Mouse (Mus musculus) embryonic facial prominence, embryonic 12.5 days (tissue): ENCODE measurements around the gene Rhof. TPM values are rescaled to one million over a fixed set of nuclear protein-coding genes. Genes with fewer than 3 reads are reported as not detected.

Experiments used
- ATAC-seq: fragments of 200-750 bp; cut with Nextera tagmentation; 2 replicates; pipeline ENCODE4 v1.8.0; 2017; ENCODE audit not compliant: insufficient number of reproducible peaks, insufficient read depth, low FRiP score, low TSS enrichment
- H3K27ac ChIP-seq: fragments of 300-500 bp; sonication (generic); 2 replicates; pipeline ENCODE4 v1.5.1; 2016; ENCODE audit warnings: mild to moderate bottlenecking
- H3K27me3 ChIP-seq: fragments of 300-500 bp; sonication (generic); 2 replicates; pipeline ENCODE4 v1.6.1; 2016; ENCODE audit warnings: mild to moderate bottlenecking, moderate library complexity
- H3K36me3 ChIP-seq: fragments of 300-500 bp; sonication (generic); 2 replicates; pipeline ENCODE4 v1.6.1; 2016; ENCODE audit warnings: mild to moderate bottlenecking
- H3K4me1 ChIP-seq: fragments of 300-500 bp; sonication (generic); 2 replicates; pipeline ENCODE4 v1.6.1; 2016
- H3K4me2 ChIP-seq: fragments of 300-500 bp; sonication (generic); replicated peaks from 2 replicates; pipeline ENCODE4 v1.6.1; 2016; ENCODE audit warnings: mild to moderate bottlenecking, moderate library complexity
- H3K4me3 ChIP-seq: fragments of 300-500 bp; sonication (generic); 2 replicates; pipeline ENCODE4 v1.5.1; 2016; ENCODE audit warnings: mild to moderate bottlenecking
- H3K9ac ChIP-seq: fragments of 300-500 bp; sonication (generic); 2 replicates; pipeline ENCODE4 v1.6.1; 2016; ENCODE audit warnings: mild to moderate bottlenecking, moderate library complexity
- H3K9me3 ChIP-seq: fragments of 300-500 bp; sonication (generic); 2 replicates; pipeline ENCODE4 v1.6.1; 2016; ENCODE audit warnings: mild to moderate bottlenecking, moderate library complexity
- WGBS: fragments of 180-500 bp; shearing (Covaris S2); methylation state at CpG from one replicate; pipeline ENCODE4 v1.1.7; 2016; 5-methylcytosine and 5-hydroxymethylcytosine counted together
- polyA plus RNA-seq: library from polyadenylated mRNA; unstranded; fragments of >200 nt; fragmentation: Nextera tagmentation; extraction: Ambion mirVana; gene quantifications from 2 replicates; pipeline ENCODE4 v1.2.1, GENCODE M21; 2016

The Rhof gene
- polyA plus RNA-seq, 1 experiment from 2014 or later, result 2.9 TPM

DNA sequence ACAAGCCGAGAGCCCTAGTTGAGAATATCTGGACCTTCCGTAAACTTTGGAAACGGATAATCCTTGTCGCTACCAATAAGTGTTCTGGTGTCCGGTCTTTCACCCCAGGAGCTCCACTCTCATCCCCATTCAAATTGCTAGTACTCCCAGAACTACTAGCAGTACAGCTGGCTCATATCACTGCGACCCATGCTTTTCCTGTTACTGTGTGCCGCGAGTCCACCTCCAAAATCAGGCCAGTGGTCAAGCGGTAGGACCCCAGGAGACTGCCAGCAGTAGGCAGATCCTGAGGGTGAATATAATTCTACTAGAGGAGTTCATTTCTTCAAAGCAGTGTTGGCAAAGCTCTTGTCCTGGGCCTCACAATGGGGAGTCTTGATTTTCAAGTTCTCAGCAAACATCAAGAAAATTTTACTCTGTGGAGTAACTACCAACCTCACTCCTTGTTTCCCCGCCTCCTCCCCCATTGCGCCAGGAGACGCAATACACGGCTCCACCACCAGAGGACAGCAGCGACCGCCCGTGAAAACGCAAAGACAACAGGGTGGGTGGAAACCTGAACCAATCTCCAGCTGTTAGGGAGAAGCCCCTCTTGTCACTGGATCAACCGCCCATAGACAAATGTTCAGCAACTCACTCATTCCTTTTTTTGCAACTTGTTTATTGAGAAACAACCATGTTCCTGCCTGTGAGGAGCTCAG, 741 bp upstream of the Rhof start:
- Histone ChIP-seq H3K27me3 (no peaks in the 10 kb centered on the region), H3K27ac (peak overlapping the region; percentile 100), H3K4me3 (peak overlapping the region; percentile 33), H3K9me3 (no peaks in the 10 kb centered on the region), H3K4me2 (peak overlapping the region; percentile 30), H3K36me3 (peaks cover 15% of the 10 kb centered on the region), H3K9ac (no peak overlapping the region; the same call in 1 of the 2 replicates), H3K4me1 (peaks cover 71% of the 10 kb centered on the region)
- 17% methylated on average over 18 of the region's 18 CpGs for WGBS
- ATAC-seq, result no peak

DNA sequence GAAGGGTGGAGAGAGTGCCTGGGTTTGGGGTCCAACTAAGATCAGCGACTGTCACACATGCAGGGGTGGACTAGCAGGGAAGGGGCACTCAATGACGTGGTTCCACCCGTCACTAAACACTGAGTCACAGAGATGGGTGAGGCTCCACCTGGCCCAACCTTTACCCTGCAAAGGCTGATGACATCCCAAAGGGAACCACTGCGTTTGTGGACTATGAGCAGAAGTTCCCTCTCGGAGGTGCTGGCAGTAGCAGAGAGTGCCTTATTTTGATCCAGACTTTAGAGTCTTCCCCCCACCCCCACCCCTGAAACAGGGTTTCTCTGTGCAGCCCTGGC, 1.7 kb downstream of the Rhof start:
- Histone ChIP-seq H3K9ac (no peak overlapping the region), H3K9me3 (no peaks in the 10 kb centered on the region), H3K27me3 (no peaks in the 10 kb centered on the region), H3K4me1 (peaks cover 47% of the 10 kb centered on the region), H3K36me3 (peaks cover 15% of the 10 kb centered on the region), H3K27ac (no peak overlapping the region), H3K4me3 (no peak overlapping the region), H3K4me2 (no peak overlapping the region)
- ATAC-seq, result no peak
- 86% methylated on average over 5 of the region's 5 CpGs for WGBS

DNA sequence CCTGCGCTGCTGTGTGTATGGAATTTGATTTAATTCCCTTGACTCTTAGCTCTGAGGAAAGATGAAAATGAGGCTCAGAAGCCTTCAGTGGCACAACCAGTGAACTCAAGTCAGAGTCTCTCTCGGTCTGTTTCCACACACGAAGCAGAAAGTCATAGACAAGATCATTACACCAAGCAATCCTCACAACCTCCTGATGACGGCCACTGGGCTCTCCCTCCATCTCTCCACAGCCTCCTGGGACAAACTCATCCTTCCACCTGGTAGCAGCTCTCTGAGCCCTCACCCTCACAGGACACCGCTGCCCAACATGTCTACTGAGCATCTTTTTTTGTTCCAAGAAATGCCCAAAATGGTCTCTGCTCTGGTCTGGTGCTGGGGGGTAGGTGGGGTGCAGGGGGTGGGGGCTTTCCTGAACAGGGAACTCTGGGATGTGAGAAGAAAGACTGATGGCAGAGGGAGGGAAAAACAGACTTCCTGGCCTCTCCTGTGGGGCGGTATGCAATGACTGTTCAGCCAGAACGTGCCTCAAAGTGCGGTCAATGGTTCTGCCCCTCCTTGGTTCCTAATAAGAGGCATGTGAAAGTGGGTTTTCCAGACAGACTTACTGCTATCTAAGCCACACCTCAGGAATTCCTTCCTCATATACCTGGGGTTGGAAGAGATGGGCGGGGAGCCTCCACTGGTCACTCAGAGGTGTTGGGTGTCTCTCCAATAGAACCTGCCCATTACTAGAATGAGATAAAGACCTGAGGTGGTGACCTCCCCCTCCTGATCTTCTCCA, 2.3 kb downstream of the Rhof start:
- no peak overlapping the region for H3K4me2 ChIP-seq
- H3K27ac ChIP-seq, result no peak overlapping the region
- ATAC-seq, result no peak
- no peak overlapping the region for H3K4me3 ChIP-seq
- H3K36me3 ChIP-seq, result peaks cover 15% of the 10 kb centered on the region
- 85% methylated on average over 9 of the region's 9 CpGs for WGBS
- no peaks in the 10 kb centered on the region for H3K27me3 ChIP-seq
- peaks cover 41% of the 10 kb centered on the region for H3K4me1 ChIP-seq
- H3K9ac ChIP-seq, result no peak overlapping the region
- H3K9me3 ChIP-seq, result no peaks in the 10 kb centered on the region

DNA sequence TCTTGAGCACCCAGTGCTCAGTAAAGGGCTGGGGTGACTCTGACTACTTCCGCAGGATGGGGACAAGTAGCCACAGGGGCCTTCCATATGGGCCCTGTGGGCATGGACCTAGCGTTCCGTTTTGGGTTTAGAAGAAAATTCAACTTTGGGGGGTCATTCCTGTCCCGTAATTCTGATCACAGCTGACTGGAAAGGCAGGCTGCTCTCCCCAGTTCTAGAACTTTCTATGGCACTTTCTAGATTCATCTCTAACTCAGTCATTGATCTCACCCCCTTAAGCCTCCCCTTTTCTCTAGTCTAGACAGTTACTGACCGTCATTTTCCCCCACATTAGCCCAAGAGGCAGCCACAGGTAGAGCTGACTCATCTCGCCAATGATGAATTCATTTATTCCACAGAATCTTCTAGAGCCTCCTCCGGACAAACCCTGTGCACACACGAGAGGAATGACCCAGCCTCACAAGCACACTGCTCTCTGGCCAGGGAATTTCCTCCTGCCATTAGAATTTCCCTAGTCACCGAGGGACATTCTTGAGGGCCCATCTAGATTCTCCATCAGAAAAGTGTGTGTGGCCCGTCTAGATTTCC, 3.2 kb downstream of the Rhof start:
- Histone ChIP-seq H3K9ac (no peak overlapping the region; the same call in 1 of the 2 replicates), H3K27ac (no peak overlapping the region), H3K9me3 (no peaks in the 10 kb centered on the region), H3K36me3 (peaks cover 6% of the 10 kb centered on the region; the same call in 1 of the 2 replicates), H3K27me3 (no peaks in the 10 kb centered on the region), H3K4me2 (no peak overlapping the region), H3K4me1 (peaks cover 32% of the 10 kb centered on the region), H3K4me3 (no peak overlapping the region)
- WGBS, result 83% methylated on average over 10 of the region's 10 CpGs
- no peak for ATAC-seq

DNA sequence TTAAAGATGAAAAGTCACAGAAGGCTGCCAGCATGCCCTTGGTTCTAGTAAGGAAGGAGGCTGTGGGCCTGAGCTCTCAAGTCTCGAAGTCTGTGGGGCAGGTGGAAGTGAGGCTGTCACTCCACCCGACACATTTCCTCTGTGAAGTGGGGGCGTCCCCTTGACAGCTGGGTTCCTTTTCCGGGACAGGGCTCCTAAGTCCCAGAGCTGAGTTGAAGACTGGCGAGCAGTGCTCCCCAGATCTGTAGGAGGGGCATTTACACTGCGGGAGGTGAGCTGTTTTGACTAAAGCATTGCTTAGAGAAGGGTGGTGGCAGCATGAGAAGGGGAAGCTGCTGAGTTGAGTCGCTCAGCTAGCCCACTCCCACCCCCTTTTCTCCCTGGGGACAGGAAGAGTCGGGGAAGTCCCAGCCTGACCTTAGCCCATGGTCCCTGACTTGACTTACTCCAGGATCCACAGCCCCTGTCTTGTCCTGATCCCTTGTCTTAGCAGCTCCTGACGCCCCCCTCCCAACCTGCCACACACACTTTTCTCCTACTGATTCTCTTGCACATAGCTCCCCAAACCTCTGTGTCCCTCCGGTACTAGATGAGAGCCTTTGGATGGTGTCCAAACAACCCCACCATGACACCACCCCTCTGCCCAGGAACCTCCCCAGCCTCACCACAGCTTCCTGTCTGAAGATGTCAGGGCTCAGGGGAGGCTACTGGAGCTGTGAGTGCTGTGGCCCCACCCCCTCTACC, 3.9 kb downstream of the Rhof start:
- no peak overlapping the region; the same call in 1 of the 2 replicates for H3K9ac ChIP-seq
- H3K27me3 ChIP-seq, result no peaks in the 10 kb centered on the region
- H3K9me3 ChIP-seq, result no peaks in the 10 kb centered on the region
- no peak overlapping the region for H3K4me2 ChIP-seq
- no peak for ATAC-seq
- 53% methylated on average over 10 of the region's 10 CpGs for WGBS
- peaks cover 9% of the 10 kb centered on the region; the same call in 1 of the 2 replicates for H3K36me3 ChIP-seq
- H3K27ac ChIP-seq, result no peak overlapping the region
- H3K4me1 ChIP-seq, result peaks cover 25% of the 10 kb centered on the region
- H3K4me3 ChIP-seq, result no peak overlapping the region

DNA sequence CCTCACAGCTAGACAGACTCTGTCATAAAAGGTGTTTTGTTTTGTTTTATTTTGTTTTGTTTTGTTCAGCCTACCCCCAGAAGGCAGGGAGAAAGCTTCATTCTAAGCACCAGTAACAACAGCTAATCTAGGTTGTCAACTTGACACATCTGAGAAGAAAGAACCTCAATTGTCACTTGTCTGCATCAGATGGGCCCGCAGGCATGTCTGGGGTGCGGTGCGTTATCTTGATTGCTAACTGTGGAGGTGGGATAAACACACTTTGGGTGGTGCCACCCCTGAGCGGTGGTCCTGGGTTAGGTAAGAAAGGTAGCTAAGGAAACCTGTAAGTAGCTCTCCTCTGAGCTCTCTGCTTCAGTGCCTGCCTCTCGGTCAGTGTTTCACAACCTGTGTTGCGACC, 5.5 kb downstream of the Rhof start:
- no peaks in the 10 kb centered on the region for H3K27me3 ChIP-seq
- no peak for ATAC-seq
- H3K36me3 ChIP-seq, result peaks cover 17% of the 10 kb centered on the region; the same call in 1 of the 2 replicates
- no peaks in the 10 kb centered on the region for H3K9me3 ChIP-seq
- 76% methylated on average over 6 of the region's 6 CpGs for WGBS
- no peak overlapping the region for H3K27ac ChIP-seq
- no peak overlapping the region for H3K4me3 ChIP-seq
- H3K4me2 ChIP-seq, result no peak overlapping the region
- peaks cover 9% of the 10 kb centered on the region for H3K4me1 ChIP-seq
- no peak overlapping the region for H3K9ac ChIP-seq

DNA sequence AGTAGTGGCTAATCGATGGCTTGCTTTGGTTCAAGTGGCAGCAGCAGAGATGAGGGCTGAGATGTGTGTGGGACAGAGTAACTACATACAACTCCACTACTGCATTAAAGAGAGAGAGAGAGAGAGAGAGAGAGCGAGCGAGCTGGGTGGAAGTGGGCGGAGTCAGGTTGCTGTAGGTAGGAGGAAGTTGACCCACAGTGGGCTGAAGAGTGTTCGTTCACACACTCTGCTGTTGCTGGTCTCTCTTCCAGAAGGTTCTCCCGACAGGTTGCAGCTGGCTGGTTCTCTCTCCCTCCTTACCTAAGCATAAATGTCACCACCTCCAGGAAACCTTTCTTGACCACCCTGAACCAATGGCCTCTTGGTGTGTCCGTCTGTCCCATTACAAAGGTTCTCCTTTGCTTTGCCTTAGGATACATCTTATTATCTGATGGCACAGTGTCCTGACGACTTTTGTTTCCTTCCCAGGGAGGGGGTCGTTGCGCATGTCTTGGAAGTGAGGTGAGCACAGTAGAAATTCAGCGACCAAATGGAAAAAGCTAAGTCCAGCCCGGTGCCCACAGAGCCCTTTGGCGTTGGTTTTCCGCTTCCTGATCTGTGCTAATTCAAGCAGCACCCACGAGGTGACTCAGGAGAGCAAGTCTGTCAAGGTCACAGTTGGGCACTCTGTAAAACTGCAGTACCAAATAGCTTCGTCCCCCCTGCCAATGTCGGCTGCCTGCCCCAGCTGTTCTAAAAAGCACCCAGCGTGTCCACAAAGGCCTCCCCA, 6.7 kb downstream of the Rhof start:
- H3K4me3 ChIP-seq, result no peak overlapping the region
- WGBS, result 85% methylated on average over 18 of the region's 18 CpGs
- H3K27ac ChIP-seq, result no peak overlapping the region
- no peak overlapping the region for H3K4me2 ChIP-seq
- no peaks in the 10 kb centered on the region for H3K4me1 ChIP-seq
- H3K36me3 ChIP-seq, result peaks cover 17% of the 10 kb centered on the region; the same call in 1 of the 2 replicates
- H3K9me3 ChIP-seq, result no peaks in the 10 kb centered on the region
- H3K9ac ChIP-seq, result no peak overlapping the region
- no peak for ATAC-seq
- no peaks in the 10 kb centered on the region for H3K27me3 ChIP-seq

DNA sequence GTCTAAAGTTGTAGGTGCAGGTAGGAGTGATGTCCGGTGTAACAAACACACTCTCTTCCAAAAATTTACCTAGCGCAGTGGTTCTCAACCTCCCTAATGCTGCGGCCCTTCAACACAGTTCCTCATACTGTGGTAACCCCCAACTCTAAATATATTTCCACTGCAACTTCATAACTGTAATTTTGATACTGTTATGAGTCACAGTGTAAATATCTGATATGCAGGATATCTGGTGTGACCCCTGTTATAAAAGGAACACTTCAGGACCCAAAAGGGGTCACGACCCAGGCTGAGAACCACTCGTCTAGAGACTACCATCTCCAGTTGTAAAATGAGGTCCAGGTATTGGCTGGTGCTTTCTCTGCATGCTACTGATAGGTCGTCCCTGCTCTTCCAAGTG, 7.4 kb downstream of the Rhof start:
- H3K36me3 ChIP-seq, result peaks cover 12% of the 10 kb centered on the region; the same call in 1 of the 2 replicates
- no peak overlapping the region for H3K27ac ChIP-seq
- no peaks in the 10 kb centered on the region for H3K9me3 ChIP-seq
- H3K4me2 ChIP-seq, result no peak overlapping the region
- no peak overlapping the region for H3K9ac ChIP-seq
- 80% methylated on average over 6 of the region's 6 CpGs for WGBS
- H3K4me1 ChIP-seq, result no peaks in the 10 kb centered on the region
- no peaks in the 10 kb centered on the region for H3K27me3 ChIP-seq
- ATAC-seq, result no peak
- H3K4me3 ChIP-seq, result no peak overlapping the region

DNA sequence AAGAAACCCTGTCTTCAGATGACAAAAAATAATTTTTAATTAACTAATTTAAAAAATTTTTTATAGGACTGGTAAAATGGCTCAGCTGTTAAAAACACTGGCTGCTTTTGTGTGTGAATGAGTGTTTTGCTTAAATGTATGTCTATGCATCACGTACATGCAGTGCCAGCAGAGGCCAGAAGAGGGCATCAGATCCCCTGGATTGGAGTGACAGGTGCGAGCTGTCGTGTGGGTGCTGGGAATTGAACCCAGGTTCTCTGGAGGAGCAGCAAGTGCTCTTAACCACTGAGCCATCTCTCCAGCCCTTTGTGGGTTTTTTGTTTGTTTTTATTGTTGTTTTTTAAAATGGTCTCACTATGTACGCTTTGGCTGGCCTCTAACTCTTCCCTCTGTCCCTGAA, 10.3 kb downstream of the Rhof start:
- ATAC-seq, result no peak
- H3K4me2 ChIP-seq, result no peak overlapping the region
- H3K9ac ChIP-seq, result no peak overlapping the region
- H3K4me3 ChIP-seq, result no peak overlapping the region
- H3K9me3 ChIP-seq, result no peaks in the 10 kb centered on the region
- no peaks in the 10 kb centered on the region for H3K27me3 ChIP-seq
- peaks cover 12% of the 10 kb centered on the region; the same call in 1 of the 2 replicates for H3K36me3 ChIP-seq
- 86% methylated on average over 4 of the region's 4 CpGs for WGBS
- no peaks in the 10 kb centered on the region for H3K4me1 ChIP-seq
- no peak overlapping the region for H3K27ac ChIP-seq

DNA sequence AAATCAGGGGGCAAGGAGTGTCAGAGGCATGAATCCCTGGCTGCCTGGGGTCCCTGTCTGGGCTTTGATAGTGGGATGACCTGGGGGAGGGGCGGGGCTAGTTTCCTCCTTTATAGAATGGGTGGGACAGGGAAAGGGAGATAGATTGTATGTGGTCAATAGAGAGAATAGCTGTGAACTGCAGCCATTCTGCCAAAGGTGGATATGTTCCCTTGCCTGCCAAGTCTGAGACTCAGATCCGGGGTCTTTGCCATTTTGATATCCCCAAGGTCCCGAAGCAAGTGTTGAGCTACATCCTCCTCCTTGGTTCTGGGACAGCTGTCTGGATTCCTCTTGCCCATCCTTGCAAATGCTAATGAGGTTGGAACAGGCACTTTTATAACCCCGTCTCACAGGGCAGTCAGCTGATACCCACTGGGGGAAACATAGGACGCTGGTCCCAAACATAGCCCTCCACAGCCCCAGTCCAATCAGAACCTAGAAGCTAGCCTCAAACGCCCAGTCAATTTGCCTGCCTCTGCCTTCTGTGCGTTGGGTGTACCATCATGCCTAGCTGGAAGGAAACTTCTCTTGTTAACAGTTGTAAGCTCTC, 11.8 kb downstream of the Rhof start:
- no peaks in the 10 kb centered on the region for H3K27me3 ChIP-seq
- H3K9ac ChIP-seq, result no peak overlapping the region
- no peak overlapping the region for H3K27ac ChIP-seq
- H3K9me3 ChIP-seq, result no peaks in the 10 kb centered on the region
- H3K36me3 ChIP-seq, result peaks cover 12% of the 10 kb centered on the region; the same call in 1 of the 2 replicates
- H3K4me2 ChIP-seq, result no peak overlapping the region
- ATAC-seq, result no peak
- 67% methylated on average over 7 of the region's 7 CpGs for WGBS
- H3K4me1 ChIP-seq, result no peaks in the 10 kb centered on the region
- no peak overlapping the region for H3K4me3 ChIP-seq
